Mouse (Mus musculus) monocyte, adult 5-6 weeks (primary cell): ENCODE measurements around the gene Rtl8c. TPM values are rescaled to one million over a fixed set of nuclear protein-coding genes. Genes with fewer than 3 reads are reported as not detected.
"Not testable (repeated sequence)": the region's sequence is repeated elsewhere in the genome, so short reads cannot be mapped to it uniquely, and the experiment has no call there.

Source experiments
- ATAC-seq: fragments of 153-309, 156-312 bp; replicated peaks from 2 replicates; pipeline ENCODE4 v1.8.0; 2017; ENCODE audit warnings: mild to moderate bottlenecking; ENCODE audit not compliant: low TSS enrichment, insufficient number of reproducible peaks, severe bottlenecking, poor library complexity, low FRiP score
- total RNA-seq: library from RNA; stranded (forward); fragments of 200-1000, 200-491, 200-594 nt; gene quantifications from 3 replicates; pipeline ENCODE4 v1.2.3, GENCODE M21; 2017

Rtl8c gene
- total RNA-seq = 3.0 TPM in 1 of 3 replicates, not detected in the others

GRCm38 (mm10) chrX:53607242-53608121 lies at the start of gene Rtl8c:
Rtl8c (plus strand) TSS chrX:53608032.
- ATAC-seq = no peak

GRCm38 (mm10) chrX:53579311-53579710 lies 28.5 kb upstream of the Rtl8c start:
- ATAC-seq = no peak

GRCm38 (mm10) chrX:53581407-53581806 lies 26.4 kb upstream of the Rtl8c start:
- ATAC-seq = not testable (repeated sequence)

- ATAC-seq = not testable (repeated sequence)
These were observed 24.4 kb upstream of the Rtl8c start for GRCm38 (mm10) chrX:53583404-53583803.

- not testable (repeated sequence) for ATAC-seq
These were observed 7.8 kb upstream of the Rtl8c start for GRCm38 (mm10) chrX:53599993-53600392.

GRCm38 (mm10) chrX:53606176-53606575 lies 1.7 kb upstream of the Rtl8c start:
- not testable (repeated sequence) for ATAC-seq

- ATAC-seq = no peak
These were observed 436 bp downstream of the Rtl8c start for GRCm38 (mm10) chrX:53608122-53608813.

- not testable (repeated sequence) for ATAC-seq
These were observed 1.0 kb downstream of the Rtl8c start, which contains the start of gene Gm14597 for GRCm38 (mm10) chrX:53608879-53609278. Gm14597 (minus strand) TSS chrX:53608979.

- no peak for ATAC-seq
These were observed 2.7 kb downstream of the Rtl8c start for GRCm38 (mm10) chrX:53610571-53610970.

GRCm38 (mm10) chrX:53611395-53611794 lies 3.6 kb downstream of the Rtl8c start:
- not testable (repeated sequence) for ATAC-seq

- ATAC-seq = not testable (repeated sequence)
These were observed 30.3 kb downstream of the Rtl8c start for GRCm38 (mm10) chrX:53638107-53638506.

GRCm38 (mm10) chrX:53642604-53642979 lies 34.8 kb downstream of the Rtl8c start:
- not testable (repeated sequence) for ATAC-seq

- peak; percentile 90 for ATAC-seq
These were observed 35.4 kb downstream of the Rtl8c start, which contains the start of gene Rtl8a for GRCm38 (mm10) chrX:53642980-53643961. Rtl8a (minus strand) TSS chrX:53643682.

GRCm38 (mm10) chrX:53645885-53646284 lies 38.1 kb downstream of the Rtl8c start:
- no peak for ATAC-seq

- not testable (repeated sequence) for ATAC-seq
These were observed 45.1 kb downstream of the Rtl8c start for GRCm38 (mm10) chrX:53652917-53653316.
